Mouse (Mus musculus): ENCODE results near the gene Cav1. TPM values are rescaled to one million over a fixed set of nuclear protein-coding genes. Genes with fewer than 3 reads are reported as not detected.

The Cav1 gene
- polyA plus RNA-seq, 1 experiment: not detected

DNA sequence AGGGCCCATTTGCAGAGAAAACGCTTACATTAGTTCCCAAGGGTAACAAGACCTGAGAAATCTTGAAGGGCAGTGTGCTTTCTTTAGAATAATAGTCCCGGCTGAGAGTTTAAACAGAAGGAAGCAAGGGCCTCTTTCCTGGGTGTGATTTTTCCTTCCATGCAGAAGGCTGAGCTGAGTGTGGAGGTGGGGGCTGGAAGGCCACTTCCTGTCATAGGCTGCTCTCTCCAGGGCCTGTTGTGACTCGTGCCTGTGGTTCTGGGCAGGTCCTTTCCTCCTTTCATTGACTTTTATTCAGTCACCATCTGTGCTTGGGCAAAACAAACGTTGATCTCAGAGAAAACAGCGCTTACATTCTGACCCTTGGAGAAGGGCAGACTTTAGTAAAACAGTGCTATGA lies 24.0 kb upstream of the Cav1 start:
- WGBS: 66% methylated on average over 5 of the region's 5 CpGs
- Histone ChIP-seq H3K4me3 (ENCODE audit: insufficient read depth, low read depth, low read length) (no peak overlapping the region), H3K4me1 (ENCODE audit: control insufficient read depth, insufficient read depth, low read length) (peaks cover 10% of the 10 kb centered on the region; the same call in 1 of the 2 replicates), H3K27ac (ENCODE audit: insufficient read depth, low read depth, low read length) (no peak overlapping the region)
- TF ChIP-seq POLR2A (IDR thresholded peaks at IDR 0.05; ENCODE audit: insufficient read depth, low read depth, low read length) (no peak), CTCF (IDR thresholded peaks at IDR 0.05; ENCODE audit: insufficient read depth, low read depth, low read length) (no peak)

DNA sequence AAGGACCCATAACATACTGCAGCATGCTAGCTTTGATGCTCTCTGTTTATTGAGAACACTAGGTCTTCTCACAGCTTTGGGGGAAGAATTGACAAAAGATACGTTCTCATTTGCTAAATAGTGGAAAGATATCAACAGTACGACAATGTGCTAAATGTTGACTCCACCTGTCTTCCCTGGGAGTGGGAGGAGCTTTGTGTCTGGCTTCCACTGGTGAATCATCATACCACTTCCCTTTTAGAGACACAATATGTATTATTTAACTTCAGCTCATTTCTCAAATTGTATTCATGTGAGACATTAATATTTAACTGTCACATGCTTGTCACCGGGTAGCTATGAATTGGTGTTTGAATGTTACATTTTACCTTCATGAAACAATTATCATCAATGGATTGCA lies 22.3 kb upstream of the Cav1 start:
- no peak overlapping the region for H3K27ac ChIP-seq (ENCODE audit: insufficient read depth, low read depth, low read length)
- 90% methylated on average over 3 of the region's 3 CpGs for WGBS
- peaks cover 10% of the 10 kb centered on the region; the same call in 1 of the 2 replicates for H3K4me1 ChIP-seq (ENCODE audit: control insufficient read depth, insufficient read depth, low read length)
- no peak overlapping the region for H3K4me3 ChIP-seq (ENCODE audit: insufficient read depth, low read depth, low read length)
- TF ChIP-seq POLR2A (IDR thresholded peaks at IDR 0.05; ENCODE audit: insufficient read depth, low read depth, low read length) (no peak), CTCF (IDR thresholded peaks at IDR 0.05; ENCODE audit: insufficient read depth, low read depth, low read length) (no peak)

DNA sequence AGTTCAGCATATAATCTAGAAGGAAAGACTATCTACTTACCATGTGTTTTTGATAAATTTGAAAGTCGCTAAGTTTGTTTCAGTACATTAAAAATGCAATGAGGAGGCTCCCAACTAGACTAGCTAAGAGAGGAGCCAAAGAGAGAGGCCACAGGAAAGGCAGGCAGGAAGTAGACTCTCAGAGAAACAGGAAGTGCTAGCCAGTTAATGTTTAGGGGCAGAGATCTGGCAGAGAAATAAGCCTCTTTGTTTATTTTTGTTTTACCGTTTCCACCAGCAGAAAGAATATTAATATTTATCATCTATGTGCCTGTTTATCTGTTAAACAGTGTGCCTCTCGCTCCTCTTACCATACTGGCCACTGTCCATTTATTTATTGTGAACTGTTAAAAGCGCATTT lies 19.8 kb upstream of the Cav1 start:
- 76% methylated on average over 4 of the region's 4 CpGs for WGBS
- Histone ChIP-seq H3K27ac (ENCODE audit: insufficient read depth, low read depth, low read length) (no peak overlapping the region), H3K4me1 (ENCODE audit: control insufficient read depth, insufficient read depth, low read length) (peaks cover 4% of the 10 kb centered on the region; the same call in 1 of the 2 replicates), H3K4me3 (ENCODE audit: insufficient read depth, low read depth, low read length) (no peak overlapping the region)
- TF ChIP-seq CTCF (IDR thresholded peaks at IDR 0.05; ENCODE audit: insufficient read depth, low read depth, low read length) (no peak), POLR2A (IDR thresholded peaks at IDR 0.05; ENCODE audit: insufficient read depth, low read depth, low read length) (no peak)

DNA sequence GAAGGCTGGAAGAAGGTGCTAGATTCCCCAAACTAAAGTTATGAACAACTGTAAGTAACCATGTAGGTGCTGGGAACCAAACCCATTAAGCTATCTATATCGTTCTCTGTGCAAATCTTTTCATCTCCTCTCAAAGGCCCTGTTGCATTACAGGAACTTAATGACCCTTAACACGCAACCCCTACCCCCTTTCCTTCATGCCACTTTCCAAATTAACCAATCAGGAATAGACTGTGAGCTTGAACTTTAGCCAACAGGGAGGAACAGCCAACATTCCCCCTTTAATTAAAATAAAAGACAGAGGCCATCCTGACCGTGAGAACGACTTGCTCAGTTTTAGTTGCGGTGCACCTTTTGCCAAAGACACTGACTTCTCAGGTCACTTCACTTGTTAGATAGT lies 11.0 kb upstream of the Cav1 start:
- H3K27ac ChIP-seq (ENCODE audit: insufficient read depth, low read depth, low read length): no peak overlapping the region
- WGBS: 63% methylated on average over 5 of the region's 5 CpGs
- TF ChIP-seq CTCF (IDR thresholded peaks at IDR 0.05; ENCODE audit: insufficient read depth, low read depth, low read length): no peak
- TF ChIP-seq POLR2A (IDR thresholded peaks at IDR 0.05; ENCODE audit: insufficient read depth, low read depth, low read length): no peak

DNA sequence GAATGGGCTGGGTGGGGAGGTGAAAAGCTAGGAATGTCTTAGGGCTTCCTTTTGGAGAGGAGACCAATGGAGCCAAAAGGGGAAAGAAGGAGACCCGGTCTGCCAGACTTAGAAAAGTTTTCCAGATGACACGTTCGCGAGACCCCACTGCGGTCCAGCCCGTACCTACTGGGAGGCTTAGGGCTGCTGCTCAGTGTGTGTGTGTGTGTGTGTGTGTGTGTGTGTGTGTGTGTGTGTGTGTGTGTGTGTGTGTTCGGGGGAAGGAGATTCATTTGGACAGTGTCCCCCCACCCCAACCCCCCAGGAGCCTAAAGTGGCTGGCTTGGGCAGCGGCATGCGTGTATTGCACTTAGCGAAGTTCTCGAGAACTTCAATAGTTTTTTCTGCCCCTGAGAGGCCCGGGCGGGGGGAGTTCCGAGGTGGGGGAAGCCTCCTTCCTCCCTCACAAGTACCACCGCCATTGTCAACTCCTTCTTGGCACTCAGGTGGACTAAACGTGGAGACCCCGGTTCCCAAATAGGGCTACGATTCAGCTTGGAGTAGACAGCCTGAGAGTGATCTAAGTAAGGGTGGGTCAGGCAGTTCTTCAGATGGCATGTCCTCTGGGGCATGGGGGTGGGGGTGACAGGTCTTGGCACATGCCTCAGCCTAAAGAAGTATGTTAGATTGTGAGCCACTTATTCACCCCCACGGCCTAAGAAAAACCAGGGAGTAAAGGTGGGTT lies 629 bp downstream of the Cav1 start:
- Histone ChIP-seq H3K4me1 (ENCODE audit: control insufficient read depth, insufficient read depth, low read length) (peaks cover 22% of the 10 kb centered on the region), H3K4me3 (ENCODE audit: insufficient read depth, low read depth, low read length) (peak overlapping the region; percentile 44), H3K27ac (ENCODE audit: insufficient read depth, low read depth, low read length) (peak overlapping the region; percentile 17)
- WGBS: 3% methylated on average over 19 of the region's 19 CpGs
- TF ChIP-seq CTCF (IDR thresholded peaks at IDR 0.05; ENCODE audit: insufficient read depth, low read depth, low read length) (no peak), POLR2A (IDR thresholded peaks at IDR 0.05; ENCODE audit: insufficient read depth, low read depth, low read length) (no peak)

More for the DNA sequence above, 11.0 kb upstream of the Cav1 start:
- H3K4me3 ChIP-seq (ENCODE audit: insufficient read depth, low read depth, low read length): no peak overlapping the region
- no peaks in the 10 kb centered on the region for H3K4me1 ChIP-seq (ENCODE audit: control insufficient read depth, insufficient read depth, low read length)

DNA sequence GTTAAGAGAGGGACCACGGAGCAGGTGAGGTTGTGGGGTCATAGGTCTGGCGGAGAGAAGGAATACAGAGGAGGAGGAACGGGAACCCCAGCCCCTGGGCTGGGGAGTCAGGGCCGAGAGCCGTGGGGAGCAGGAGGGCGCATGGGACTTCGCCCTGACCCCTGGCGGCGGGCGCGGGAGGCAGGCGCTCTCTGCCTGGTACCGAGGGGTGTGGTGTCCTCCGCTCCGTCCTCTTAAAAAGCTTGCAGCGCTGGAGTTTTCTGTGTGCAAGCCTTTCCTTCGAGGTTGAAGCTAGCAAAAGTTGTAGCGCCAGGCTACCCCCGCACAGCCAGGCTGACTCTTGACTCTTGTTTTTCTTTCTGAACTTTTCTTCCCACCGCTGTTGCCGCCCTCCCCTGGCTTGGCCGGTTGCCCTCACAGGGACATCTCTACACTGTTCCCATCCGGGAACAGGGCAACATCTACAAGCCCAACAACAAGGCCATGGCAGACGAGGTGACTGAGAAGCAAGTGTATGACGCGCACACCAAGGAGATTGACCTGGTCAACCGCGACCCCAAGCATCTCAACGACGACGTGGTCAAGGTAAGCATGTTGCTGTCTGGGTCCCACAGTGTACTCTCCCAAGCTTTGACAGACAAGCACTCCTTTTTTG lies 1.5 kb downstream of the Cav1 start:
- 10% methylated on average over 31 of the region's 31 CpGs for WGBS
- Histone ChIP-seq H3K4me1 (ENCODE audit: control insufficient read depth, insufficient read depth, low read length) (peaks cover 22% of the 10 kb centered on the region), H3K27ac (ENCODE audit: insufficient read depth, low read depth, low read length) (0 out of 2 replicates have a peak overlapping the region, but pooled peaks have one; percentile 2), H3K4me3 (ENCODE audit: insufficient read depth, low read depth, low read length) (peak overlapping the region; percentile 44)
- no peak for TF ChIP-seq POLR2A (IDR thresholded peaks at IDR 0.05; ENCODE audit: insufficient read depth, low read depth, low read length)
- peak; percentile 71 for TF ChIP-seq CTCF (IDR thresholded peaks at IDR 0.05; ENCODE audit: insufficient read depth, low read depth, low read length)

DNA sequence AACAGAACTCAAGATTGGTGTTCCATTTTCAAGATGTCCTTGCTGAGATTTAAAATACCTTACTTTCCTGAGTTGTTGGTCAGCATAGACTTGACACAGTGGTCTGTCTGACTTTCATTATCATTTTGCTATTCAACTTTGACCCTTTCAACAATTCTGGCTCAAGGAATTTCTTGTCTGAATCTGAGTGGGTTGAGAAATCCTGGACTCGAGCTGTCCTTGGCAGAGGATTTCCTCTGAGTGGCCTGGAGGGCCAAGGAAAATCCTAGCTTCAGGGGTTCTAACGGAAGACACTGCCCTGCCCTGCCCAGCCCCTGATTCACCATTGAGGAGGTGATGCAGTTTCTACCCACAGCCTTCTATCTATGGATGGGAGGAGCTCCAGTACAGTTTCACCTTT lies 2.5 kb downstream of the Cav1 start:
- peaks cover 22% of the 10 kb centered on the region for H3K4me1 ChIP-seq (ENCODE audit: control insufficient read depth, insufficient read depth, low read length)
- WGBS: 71% methylated on average over 2 of the region's 2 CpGs
- TF ChIP-seq CTCF (IDR thresholded peaks at IDR 0.05; ENCODE audit: insufficient read depth, low read depth, low read length) (no peak), POLR2A (IDR thresholded peaks at IDR 0.05; ENCODE audit: insufficient read depth, low read depth, low read length) (no peak)
- H3K27ac ChIP-seq (ENCODE audit: insufficient read depth, low read depth, low read length): no peak overlapping the region
- H3K4me3 ChIP-seq (ENCODE audit: insufficient read depth, low read depth, low read length): no peak overlapping the region

DNA sequence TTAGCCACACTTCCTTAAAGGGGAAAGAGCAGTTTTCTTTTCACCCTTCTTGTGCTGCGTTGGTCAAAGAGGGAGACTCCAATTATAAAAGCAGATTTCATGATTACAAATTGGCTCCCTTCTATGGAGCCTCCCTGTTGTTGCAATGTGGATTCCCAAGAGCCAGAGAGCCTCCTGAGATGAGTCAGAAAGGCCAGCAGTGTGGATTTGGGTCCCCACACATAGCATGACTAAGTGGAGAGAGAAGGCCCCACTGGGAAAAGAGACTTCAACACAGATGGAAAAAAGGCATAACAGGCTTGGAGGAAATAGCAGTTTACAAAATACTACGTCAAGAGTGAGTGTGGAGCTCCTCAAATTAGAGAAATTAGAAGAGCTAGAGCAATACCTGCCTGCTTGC lies 3.1 kb downstream of the Cav1 start:
- no peak overlapping the region for H3K4me3 ChIP-seq (ENCODE audit: insufficient read depth, low read depth, low read length)
- WGBS: 43% methylated on average over 2 of the region's 2 CpGs
- TF ChIP-seq CTCF (IDR thresholded peaks at IDR 0.05; ENCODE audit: insufficient read depth, low read depth, low read length) (no peak), POLR2A (IDR thresholded peaks at IDR 0.05; ENCODE audit: insufficient read depth, low read depth, low read length) (no peak)

DNA sequence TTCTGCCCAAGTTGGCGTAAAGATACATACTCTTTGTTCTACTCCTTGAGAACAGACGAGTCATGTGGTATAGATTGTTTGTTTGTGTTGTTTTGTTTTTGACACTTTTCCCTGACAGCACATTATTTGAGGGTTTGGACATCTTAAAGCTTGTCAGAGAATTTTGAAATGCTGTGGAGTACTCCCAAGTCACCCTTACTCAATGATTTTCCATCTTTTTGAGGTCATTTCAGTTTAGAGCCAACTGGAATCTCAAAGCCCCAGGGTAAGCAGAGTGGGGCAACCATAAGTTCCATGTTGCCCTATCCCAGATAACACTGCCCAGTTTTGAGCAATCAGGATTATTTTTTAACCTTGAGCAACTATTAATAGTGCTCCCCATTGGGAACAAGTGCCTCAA lies 8.1 kb downstream of the Cav1 start:
- H3K27ac ChIP-seq (ENCODE audit: insufficient read depth, low read depth, low read length): no peak overlapping the region
- 90% methylated on average over 2 of the region's 2 CpGs for WGBS
- TF ChIP-seq CTCF (IDR thresholded peaks at IDR 0.05; ENCODE audit: insufficient read depth, low read depth, low read length) (no peak), POLR2A (IDR thresholded peaks at IDR 0.05; ENCODE audit: insufficient read depth, low read depth, low read length) (no peak)
- 0 out of 2 replicates have a peak, but pooled peaks cover 4% of the 10 kb centered on the region for H3K4me1 ChIP-seq (ENCODE audit: control insufficient read depth, insufficient read depth, low read length)
- H3K4me3 ChIP-seq (ENCODE audit: insufficient read depth, low read depth, low read length): no peak overlapping the region

More for the DNA sequence above, 3.1 kb downstream of the Cav1 start:
- H3K27ac ChIP-seq (ENCODE audit: insufficient read depth, low read depth, low read length): peak overlapping the region; percentile 32; the same call in 1 of the 2 replicates
- peaks cover 22% of the 10 kb centered on the region for H3K4me1 ChIP-seq (ENCODE audit: control insufficient read depth, insufficient read depth, low read length)
